Mouse (Mus musculus) forebrain, embryonic 13.5 days (tissue): Measurements from ENCODE around the gene Pdzd9. TPM values are rescaled to one million over a fixed set of nuclear protein-coding genes. Genes with fewer than 3 reads are reported as not detected.

Experiments used
- ATAC-seq: fragments of 200-750 bp; cut with Nextera tagmentation; 2 replicates; pipeline ENCODE4 v1.8.0; 2017
- H3K27ac ChIP-seq: fragments of 300-500 bp; sonication (generic); 2 replicates; pipeline ENCODE4 v1.5.1; 2015; ENCODE audit warnings: inconsistent platforms, mild to moderate bottlenecking, moderate library complexity
- H3K27me3 ChIP-seq: fragments of 300-500 bp; sonication (generic); 2 replicates; pipeline ENCODE4 v1.6.1; 2015; ENCODE audit warnings: mild to moderate bottlenecking, inconsistent platforms
- H3K36me3 ChIP-seq: fragments of 300-500 bp; sonication (generic); 2 replicates; pipeline ENCODE4 v1.6.1; 2015; ENCODE audit warnings: mild to moderate bottlenecking, inconsistent platforms; ENCODE audit not compliant: poor library complexity, severe bottlenecking
- H3K4me1 ChIP-seq: fragments of 300-500 bp; sonication (generic); 2 replicates; pipeline ENCODE4 v1.6.1; 2015; ENCODE audit warnings: inconsistent platforms
- H3K4me2 ChIP-seq: fragments of 300-500 bp; sonication (generic); 2 replicates; pipeline ENCODE4 v1.6.1; 2015; ENCODE audit warnings: inconsistent platforms, mild to moderate bottlenecking, moderate library complexity
- H3K4me3 ChIP-seq: fragments of 300-500 bp; sonication (generic); 2 replicates; pipeline ENCODE4 v1.5.1; 2015; ENCODE audit warnings: mild to moderate bottlenecking, inconsistent platforms
- H3K9ac ChIP-seq: fragments of 300-500 bp; sonication (generic); 2 replicates; pipeline ENCODE4 v1.6.1; 2015; ENCODE audit warnings: mild to moderate bottlenecking, inconsistent platforms
- H3K9me3 ChIP-seq: fragments of 300-500 bp; sonication (generic); replicated peaks from 2 replicates; pipeline ENCODE4 v1.6.1; 2016; ENCODE audit warnings: inconsistent platforms
- WGBS: fragments of 180-500 bp; shearing (Covaris S2); methylation state at CpG from one replicate; pipeline ENCODE4 v1.1.7; 2015; 5-methylcytosine and 5-hydroxymethylcytosine counted together
- polyA plus RNA-seq: library from polyadenylated mRNA; unstranded; fragments of >200 nt; fragmentation: Nextera tagmentation; extraction: Ambion mirVana; gene quantifications from 2 replicates; pipeline ENCODE4 v1.2.1, GENCODE M21; 2015

The Pdzd9 gene
- polyA plus RNA-seq, 1 experiment from 2014 or later = 0.23 TPM

GRCm38 (mm10) chr7:120685227-120685626 is 15.1 kb upstream of the Pdzd9 start:
- Histone ChIP-seq H3K27me3 (no peaks in the 10 kb centered on the region), H3K36me3 (no peaks in the 10 kb centered on the region), H3K9ac (no peak overlapping the region), H3K4me3 (no peak overlapping the region), H3K9me3 (no peaks in the 10 kb centered on the region), H3K4me2 (no peak overlapping the region), H3K4me1 (peaks cover 32% of the 10 kb centered on the region), H3K27ac (no peak overlapping the region; the same call in 1 of the 2 replicates)
- peak; percentile 33; the same call in 1 of the 2 replicates for ATAC-seq
- 84% methylated on average over 6 of the region's 6 CpGs for whole genome bisulfite sequencing

- Histone ChIP-seq H3K9me3 (no peaks in the 10 kb centered on the region), H3K9ac (no peak overlapping the region), H3K36me3 (no peaks in the 10 kb centered on the region), H3K4me1 (peaks cover 37% of the 10 kb centered on the region), H3K27me3 (no peaks in the 10 kb centered on the region), H3K4me3 (no peak overlapping the region), H3K27ac (no peak overlapping the region; the same call in 1 of the 2 replicates), H3K4me2 (no peak overlapping the region)
- WGBS = 80% methylated on average over 2 of the region's 2 CpGs
- no peak; the same call in 1 of the 2 replicates for ATAC-seq
Observed at GRCm38 (mm10) chr7:120684731-120685161, 14.6 kb upstream of the Pdzd9 start.

- no peak for ATAC-seq
- Histone ChIP-seq H3K4me3 (no peak overlapping the region), H3K27ac (no peak overlapping the region), H3K4me2 (no peak overlapping the region), H3K9me3 (no peaks in the 10 kb centered on the region), H3K9ac (no peak overlapping the region), H3K4me1 (peaks cover 49% of the 10 kb centered on the region), H3K27me3 (no peaks in the 10 kb centered on the region), H3K36me3 (no peaks in the 10 kb centered on the region)
- 65% methylated on average over 4 of the region's 4 CpGs for WGBS
Observed at GRCm38 (mm10) chr7:120682002-120682401, 11.9 kb upstream of the Pdzd9 start.

DNA sequence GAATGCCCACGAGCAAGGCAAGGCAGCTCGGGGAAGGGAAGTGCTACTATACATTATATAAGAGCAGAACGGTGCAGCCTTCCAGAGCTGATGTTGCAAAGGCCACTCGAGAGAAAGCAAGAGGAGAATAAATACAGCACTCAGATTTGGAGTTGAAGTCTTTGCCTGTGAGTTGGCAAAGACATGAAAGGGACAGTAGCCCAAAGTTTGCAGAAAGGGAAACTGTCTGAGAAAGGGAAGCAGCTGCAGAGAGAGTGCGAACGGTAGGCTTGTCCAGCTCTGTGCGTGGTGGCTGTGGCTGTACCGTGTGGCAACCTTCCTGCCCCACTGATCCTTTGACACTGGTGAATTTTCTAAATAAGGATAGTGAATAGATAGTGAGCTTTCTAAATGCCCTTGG is 8.9 kb upstream of the Pdzd9 start:
- peak overlapping the region; percentile 92 for H3K9ac ChIP-seq

GRCm38 (mm10) chr7:120677764-120678531 is 7.8 kb upstream of the Pdzd9 start:
- H3K4me2 ChIP-seq = peak overlapping the region; percentile 91
- H3K9ac ChIP-seq = peak overlapping the region; percentile 92
- 1% methylated on average over 42 of the region's 42 CpGs for WGBS
- H3K36me3 ChIP-seq = no peaks in the 10 kb centered on the region
- H3K27me3 ChIP-seq = no peaks in the 10 kb centered on the region
- peak; percentile 66 for ATAC-seq
- no peaks in the 10 kb centered on the region for H3K9me3 ChIP-seq
- H3K27ac ChIP-seq = peak overlapping the region; percentile 41
- peak overlapping the region; percentile 94 for H3K4me3 ChIP-seq
- peaks cover 46% of the 10 kb centered on the region for H3K4me1 ChIP-seq

More for the DNA sequence above, 8.9 kb upstream of the Pdzd9 start:
- 64% methylated on average over 8 of the region's 8 CpGs for WGBS
- Histone ChIP-seq H3K36me3 (no peaks in the 10 kb centered on the region), H3K4me1 (peaks cover 46% of the 10 kb centered on the region), H3K4me2 (peak overlapping the region; percentile 91), H3K27ac (no peak overlapping the region), H3K4me3 (peak overlapping the region; percentile 94), H3K27me3 (no peaks in the 10 kb centered on the region), H3K9me3 (no peaks in the 10 kb centered on the region)
- no peak for ATAC-seq

- Histone ChIP-seq H3K4me2 (peak within 1 kb of the TSS; percentile 91), H3K9ac (peak within 1 kb of the TSS; percentile 92), H3K36me3 (no peaks in the 10 kb centered on the region), H3K9me3 (no peaks in the 10 kb centered on the region), H3K4me1 (peaks cover 46% of the 10 kb centered on the region), H3K27me3 (no peaks in the 10 kb centered on the region), H3K27ac (peak within 1 kb of the TSS; percentile 78), H3K4me3 (peak within 1 kb of the TSS; percentile 94)
- peak; percentile 98 for ATAC-seq
- under 1% methylated on average over 27 of the region's 44 CpGs for WGBS
Observed at GRCm38 (mm10) chr7:120677001-120677643, 7.0 kb upstream of the Pdzd9 start, which contains the start of gene Mosmo. Gene Mosmo, plus strand, starts transcription at chr7:120677618.

GRCm38 (mm10) chr7:120671271-120671670 is 1.1 kb upstream of the Pdzd9 start:
- no peak for ATAC-seq
- H3K4me3 ChIP-seq = no peak overlapping the region
- H3K36me3 ChIP-seq = no peaks in the 10 kb centered on the region
- no peaks in the 10 kb centered on the region for H3K27me3 ChIP-seq
- no peaks in the 10 kb centered on the region for H3K9me3 ChIP-seq
- no peak overlapping the region for H3K27ac ChIP-seq
- H3K4me2 ChIP-seq = no peak overlapping the region
- no peak overlapping the region for H3K9ac ChIP-seq
- H3K4me1 ChIP-seq = peaks cover 3% of the 10 kb centered on the region; the same call in 1 of the 2 replicates
- 56% methylated on average over 2 of the region's 2 CpGs for WGBS

- no peak for ATAC-seq
- Histone ChIP-seq H3K9ac (no peak overlapping the region), H3K4me2 (no peak overlapping the region), H3K4me3 (no peak overlapping the region), H3K4me1 (no peaks in the 10 kb centered on the region), H3K9me3 (no peaks in the 10 kb centered on the region), H3K27ac (no peak overlapping the region), H3K36me3 (peaks cover 33% of the 10 kb centered on the region), H3K27me3 (no peaks in the 10 kb centered on the region)
- 97% methylated on average over 4 of the region's 4 CpGs for WGBS
Observed at GRCm38 (mm10) chr7:120662079-120662478, 8.1 kb downstream of the Pdzd9 start.

GRCm38 (mm10) chr7:120647849-120648248 is 22.3 kb downstream of the Pdzd9 start:
- H3K9me3 ChIP-seq = no peaks in the 10 kb centered on the region
- H3K36me3 ChIP-seq = peaks cover 89% of the 10 kb centered on the region
- 79% methylated on average over 2 of the region's 2 CpGs for WGBS
- H3K4me1 ChIP-seq = no peaks in the 10 kb centered on the region
- no peak overlapping the region for H3K9ac ChIP-seq
- no peak overlapping the region for H3K27ac ChIP-seq
- no peak overlapping the region for H3K4me2 ChIP-seq
- peak; percentile 33; the same call in 1 of the 2 replicates for ATAC-seq
- no peaks in the 10 kb centered on the region for H3K27me3 ChIP-seq
- H3K4me3 ChIP-seq = no peak overlapping the region

DNA sequence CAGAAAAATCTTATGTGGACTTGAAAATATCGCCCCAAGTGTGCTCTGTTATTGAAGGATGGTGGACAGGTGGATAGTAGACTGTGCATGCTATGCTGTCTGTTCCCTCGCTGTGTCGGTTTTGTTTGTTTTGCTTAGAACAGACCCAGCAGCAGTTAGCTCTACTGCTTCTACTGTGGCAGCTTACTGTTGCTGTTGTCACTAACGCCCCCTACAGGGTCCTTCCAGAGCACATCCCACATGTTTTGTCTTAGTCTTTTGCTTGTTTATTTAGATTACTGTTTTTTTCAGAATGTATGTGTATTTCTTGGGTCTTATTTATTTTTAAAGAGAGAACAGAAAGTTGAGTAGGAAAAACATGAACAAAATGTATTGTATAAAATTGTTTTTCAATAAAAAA is 26.9 kb downstream of the Pdzd9 start:
- 76% methylated on average over 4 of the region's 4 CpGs for WGBS
- peaks cover 80% of the 10 kb centered on the region for H3K36me3 ChIP-seq

GRCm38 (mm10) chr7:120635821-120636220 is 34.3 kb downstream of the Pdzd9 start:
- WGBS = under 1% methylated on average over 11 of the region's 11 CpGs
- peak overlapping the region; percentile 86; the same call in 1 of the 2 replicates for H3K27ac ChIP-seq

More for the DNA sequence above, 26.9 kb downstream of the Pdzd9 start:
- ATAC-seq = no peak
- Histone ChIP-seq H3K9me3 (no peaks in the 10 kb centered on the region), H3K4me2 (no peak overlapping the region), H3K4me1 (no peaks in the 10 kb centered on the region), H3K27me3 (no peaks in the 10 kb centered on the region), H3K4me3 (no peak overlapping the region), H3K27ac (no peak overlapping the region), H3K9ac (no peak overlapping the region)

GRCm38 (mm10) chr7:120635362-120635781 is 34.8 kb downstream of the Pdzd9 start:
- H3K27me3 ChIP-seq = no peaks in the 10 kb centered on the region
- H3K4me2 ChIP-seq = peak overlapping the region; percentile 83
- ATAC-seq = no peak
- peaks cover 24% of the 10 kb centered on the region for H3K4me1 ChIP-seq
- WGBS = 0% methylated on average over 32 of the region's 32 CpGs
- no peaks in the 10 kb centered on the region for H3K9me3 ChIP-seq
- peak overlapping the region; percentile 86 for H3K27ac ChIP-seq
- H3K9ac ChIP-seq = peak overlapping the region; percentile 96
- H3K36me3 ChIP-seq = peaks cover 24% of the 10 kb centered on the region
- peak overlapping the region; percentile 96 for H3K4me3 ChIP-seq

More at GRCm38 (mm10) chr7:120635821-120636220, 34.3 kb downstream of the Pdzd9 start:
- peak overlapping the region; percentile 96 for H3K9ac ChIP-seq
- H3K4me2 ChIP-seq = peak overlapping the region; percentile 83
- H3K9me3 ChIP-seq = no peaks in the 10 kb centered on the region
- ATAC-seq = no peak
- H3K27me3 ChIP-seq = no peaks in the 10 kb centered on the region
- H3K36me3 ChIP-seq = peaks cover 29% of the 10 kb centered on the region
- peak overlapping the region; percentile 96 for H3K4me3 ChIP-seq
- H3K4me1 ChIP-seq = peaks cover 24% of the 10 kb centered on the region
